Mouse (Mus musculus) limb, embryonic 12.5 days (tissue): ENCODE data around the gene Gnl2. TPM values are rescaled to one million over a fixed set of nuclear protein-coding genes. Genes with fewer than 3 reads are reported as not detected.

Source experiments
- ATAC-seq: fragments of 200-750 bp; cut with Nextera tagmentation; 2 replicates; pipeline ENCODE4 v1.8.0; 2017; ENCODE audit warnings: low read depth, moderate TSS enrichment; ENCODE audit not compliant: insufficient number of reproducible peaks, insufficient read depth, low FRiP score, low TSS enrichment
- H3K27ac ChIP-seq: fragments of 300-500 bp; sonication (generic); 2 replicates; pipeline ENCODE4 v1.5.1; 2016; ENCODE audit warnings: mild to moderate bottlenecking, moderate library complexity
- H3K27me3 ChIP-seq: fragments of 300-500 bp; sonication (generic); 2 replicates; pipeline ENCODE4 v1.6.1; 2016; ENCODE audit warnings: mild to moderate bottlenecking, moderate library complexity
- H3K36me3 ChIP-seq: fragments of 300-500 bp; sonication (generic); 2 replicates; pipeline ENCODE4 v1.6.1; 2016; ENCODE audit warnings: mild to moderate bottlenecking, moderate library complexity
- H3K4me1 ChIP-seq: fragments of 300-500 bp; sonication (generic); replicated peaks from 2 replicates; pipeline ENCODE4 v1.6.1; 2016
- H3K4me2 ChIP-seq: fragments of 300-500 bp; sonication (generic); 2 replicates; pipeline ENCODE4 v1.6.1; 2016; ENCODE audit warnings: mild to moderate bottlenecking, moderate library complexity
- H3K4me3 ChIP-seq: fragments of 300-500 bp; sonication (generic); replicated peaks from 2 replicates; pipeline ENCODE4 v1.5.1; 2016; ENCODE audit warnings: mild to moderate bottlenecking
- H3K9ac ChIP-seq: fragments of 300-500 bp; sonication (generic); replicated peaks from 2 replicates; pipeline ENCODE4 v1.6.1; 2016; ENCODE audit warnings: mild to moderate bottlenecking, moderate library complexity
- H3K9me3 ChIP-seq: fragments of 300-500 bp; sonication (generic); 2 replicates; pipeline ENCODE4 v1.6.1; 2016; ENCODE audit warnings: mild to moderate bottlenecking, moderate library complexity
- WGBS: fragments of 180-500 bp; shearing (Covaris S2); methylation state at CpG from one replicate; pipeline ENCODE4 v1.1.7; 2016; 5-methylcytosine and 5-hydroxymethylcytosine counted together
- polyA plus RNA-seq: library from polyadenylated mRNA; unstranded; fragments of >200 nt; fragmentation: Nextera tagmentation; extraction: Ambion mirVana; gene quantifications from 2 replicates; pipeline ENCODE4 v1.2.1, GENCODE M21; 2016

Gene Gnl2
- polyA plus RNA-seq = 93.5 and 95.2 TPM in 2 replicates

GRCm38 (mm10) chr4:125015806-125016635, at the start of gene Gnl2:
Gene Gnl2 (plus strand): TSS chr4:125016585.
- Histone ChIP-seq H3K9me3 (no peaks in the 10 kb centered on the region), H3K27me3 (peaks cover 89% of the 10 kb centered on the region), H3K4me2 (no peak within 1 kb of the TSS), H3K9ac (no peak within 1 kb of the TSS), H3K36me3 (no peaks in the 10 kb centered on the region), H3K4me1 (no peaks in the 10 kb centered on the region), H3K27ac (no peak within 1 kb of the TSS), H3K4me3 (no peak within 1 kb of the TSS)
- WGBS = 81% methylated on average over 10 of the region's 10 CpGs
- ATAC-seq = no peak

GRCm38 (mm10) chr4:124968711-124969110, 47.7 kb upstream of the Gnl2 start:
- H3K4me3 ChIP-seq = no peak overlapping the region
- no peaks in the 10 kb centered on the region for H3K36me3 ChIP-seq
- no peaks in the 10 kb centered on the region for H3K9me3 ChIP-seq
- no peak overlapping the region; the same call in 1 of the 2 replicates for H3K9ac ChIP-seq
- H3K27me3 ChIP-seq = peaks cover 90% of the 10 kb centered on the region
- H3K4me2 ChIP-seq = peak overlapping the region; percentile 6
- peaks cover 48% of the 10 kb centered on the region for H3K4me1 ChIP-seq
- no peak overlapping the region for H3K27ac ChIP-seq
- 22% methylated on average over 6 of the region's 6 CpGs for WGBS
- no peak for ATAC-seq

DNA sequence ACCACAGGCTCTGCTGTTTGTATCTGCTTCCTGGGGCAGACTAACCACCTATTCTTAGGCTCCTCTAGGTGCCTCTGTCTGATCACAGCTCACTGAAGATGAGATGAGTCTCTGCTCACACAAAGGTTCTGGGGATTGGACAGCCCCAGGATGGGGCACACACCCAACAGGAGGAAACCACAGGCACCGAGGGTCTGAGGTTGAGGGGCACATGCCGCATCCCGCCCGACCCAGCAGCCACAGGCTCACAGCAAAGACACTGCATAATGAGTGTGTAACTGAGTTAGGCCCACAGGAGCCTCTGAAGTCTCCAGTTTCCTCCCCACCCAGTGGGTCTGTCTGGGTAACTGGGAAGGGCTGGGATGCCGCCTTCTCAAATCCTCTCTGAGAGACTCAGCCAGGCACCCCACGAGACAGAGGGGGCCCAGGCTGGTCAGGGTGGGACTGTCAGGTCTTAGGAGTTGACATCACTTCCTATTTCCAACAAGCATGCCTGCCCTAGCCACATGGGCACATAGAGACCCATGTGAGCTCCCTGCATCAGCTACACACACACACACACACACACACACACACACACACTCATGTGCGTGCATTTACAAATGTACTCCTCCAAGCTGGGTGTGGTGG, 47.1 kb upstream of the Gnl2 start:
- no peaks in the 10 kb centered on the region for H3K9me3 ChIP-seq
- H3K27ac ChIP-seq = no peak overlapping the region
- peaks cover 90% of the 10 kb centered on the region for H3K27me3 ChIP-seq
- peaks cover 48% of the 10 kb centered on the region for H3K4me1 ChIP-seq
- no peak overlapping the region for H3K4me3 ChIP-seq
- H3K36me3 ChIP-seq = no peaks in the 10 kb centered on the region
- peak overlapping the region; percentile 6; the same call in 1 of the 2 replicates for H3K4me2 ChIP-seq
- no peak for ATAC-seq
- no peak overlapping the region for H3K9ac ChIP-seq
- WGBS = 68% methylated on average over 7 of the region's 7 CpGs

DNA sequence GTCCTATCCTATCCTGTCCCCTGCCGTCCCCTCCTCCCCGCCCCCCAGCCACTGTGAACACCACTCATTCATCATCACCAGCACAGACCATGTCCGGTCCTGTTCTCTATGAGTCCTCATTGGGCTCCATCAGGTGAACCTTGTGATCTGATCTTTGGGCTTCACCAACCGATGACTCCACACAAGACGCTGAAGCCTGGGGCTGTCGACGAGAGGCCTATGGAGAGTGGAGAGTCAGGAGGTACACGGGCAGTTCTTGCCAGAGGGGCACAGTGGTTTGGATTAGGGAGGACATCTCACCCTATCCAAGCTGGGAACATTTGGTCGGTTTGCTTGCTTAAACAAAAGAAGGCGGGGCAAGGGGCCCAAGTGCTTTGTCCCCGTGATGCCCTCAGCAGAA, 46.2 kb upstream of the Gnl2 start:
- H3K9me3 ChIP-seq = no peaks in the 10 kb centered on the region
- ATAC-seq = no peak
- H3K4me2 ChIP-seq = no peak overlapping the region
- H3K27me3 ChIP-seq = peaks cover 92% of the 10 kb centered on the region
- H3K9ac ChIP-seq = no peak overlapping the region
- no peak overlapping the region for H3K27ac ChIP-seq
- no peaks in the 10 kb centered on the region for H3K36me3 ChIP-seq
- 62% methylated on average over 11 of the region's 11 CpGs for WGBS
- no peak overlapping the region for H3K4me3 ChIP-seq
- H3K4me1 ChIP-seq = peaks cover 46% of the 10 kb centered on the region

GRCm38 (mm10) chr4:124970677-124971076, 45.7 kb upstream of the Gnl2 start:
- Histone ChIP-seq H3K36me3 (no peaks in the 10 kb centered on the region), H3K4me1 (peaks cover 43% of the 10 kb centered on the region), H3K27ac (no peak overlapping the region), H3K4me3 (no peak overlapping the region), H3K27me3 (peaks cover 92% of the 10 kb centered on the region), H3K9me3 (no peaks in the 10 kb centered on the region), H3K9ac (no peak overlapping the region), H3K4me2 (no peak overlapping the region)
- ATAC-seq = no peak
- 28% methylated on average over 5 of the region's 5 CpGs for WGBS

- no peaks in the 10 kb centered on the region for H3K9me3 ChIP-seq
- H3K4me1 ChIP-seq = peaks cover 43% of the 10 kb centered on the region
- no peak overlapping the region for H3K27ac ChIP-seq
- no peak overlapping the region for H3K9ac ChIP-seq
- ATAC-seq = no peak
- WGBS = 42% methylated on average over 8 of the region's 8 CpGs
- peaks cover 90% of the 10 kb centered on the region for H3K27me3 ChIP-seq
- H3K36me3 ChIP-seq = no peaks in the 10 kb centered on the region
- no peak overlapping the region for H3K4me3 ChIP-seq
- H3K4me2 ChIP-seq = no peak overlapping the region
Measured at GRCm38 (mm10) chr4:124971094-124971493, 45.3 kb upstream of the Gnl2 start.

DNA sequence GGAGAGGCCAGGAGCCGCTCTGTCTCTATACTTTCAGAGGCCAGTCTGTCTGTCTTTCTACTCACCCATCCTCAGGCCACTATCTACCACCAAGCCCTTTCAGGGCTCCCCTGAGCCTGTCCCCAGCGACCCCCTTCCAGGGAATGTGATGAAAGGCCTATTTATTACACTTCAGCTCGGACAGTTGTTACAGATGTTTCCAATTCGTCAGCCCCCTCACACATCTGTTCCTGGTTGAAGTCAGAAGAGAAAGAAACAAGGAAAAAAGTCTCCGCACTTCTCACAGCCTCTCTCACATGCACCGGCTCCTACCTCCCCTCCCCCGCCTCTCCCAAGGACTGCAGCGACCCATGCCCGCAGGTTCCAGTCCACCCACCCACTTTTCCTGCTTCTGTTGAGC, 44.1 kb upstream of the Gnl2 start:
- peaks cover 43% of the 10 kb centered on the region for H3K4me1 ChIP-seq
- no peak overlapping the region for H3K4me3 ChIP-seq
- no peak overlapping the region for H3K27ac ChIP-seq
- no peaks in the 10 kb centered on the region for H3K9me3 ChIP-seq
- no peak for ATAC-seq
- no peak overlapping the region for H3K4me2 ChIP-seq
- WGBS = 14% methylated on average over 9 of the region's 9 CpGs
- H3K9ac ChIP-seq = no peak overlapping the region
- H3K27me3 ChIP-seq = peaks cover 85% of the 10 kb centered on the region
- H3K36me3 ChIP-seq = no peaks in the 10 kb centered on the region

DNA sequence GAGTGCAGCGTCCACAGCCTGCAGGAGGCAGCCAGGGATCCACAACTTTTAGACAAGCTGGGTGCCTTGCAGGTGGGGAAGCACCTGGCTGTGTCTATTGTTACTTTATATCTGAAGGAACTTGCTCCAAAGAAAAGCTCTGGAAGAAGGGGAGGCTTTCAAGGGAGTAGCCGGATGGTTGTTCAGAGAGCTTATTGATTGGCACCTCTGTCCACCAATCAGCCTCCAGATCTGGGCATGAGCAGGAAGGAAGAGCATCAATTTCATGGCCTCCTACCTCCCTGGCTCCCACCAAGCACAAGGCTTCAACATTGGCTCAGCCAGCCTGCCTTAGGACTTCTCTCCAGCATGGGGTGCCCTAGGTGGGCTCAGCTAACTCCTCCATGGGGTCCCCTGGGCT, 43.1 kb upstream of the Gnl2 start:
- Histone ChIP-seq H3K27me3 (peaks cover 86% of the 10 kb centered on the region), H3K27ac (no peak overlapping the region), H3K36me3 (no peaks in the 10 kb centered on the region), H3K9me3 (no peaks in the 10 kb centered on the region), H3K4me3 (no peak overlapping the region), H3K4me1 (peaks cover 42% of the 10 kb centered on the region), H3K9ac (no peak overlapping the region), H3K4me2 (no peak overlapping the region)
- ATAC-seq = no peak
- WGBS = 74% methylated on average over 2 of the region's 2 CpGs

GRCm38 (mm10) chr4:124978201-124978600, 38.2 kb upstream of the Gnl2 start:
- Histone ChIP-seq H3K4me1 (no peaks in the 10 kb centered on the region; the same call in 1 of the 2 replicates), H3K9ac (no peak overlapping the region), H3K4me2 (no peak overlapping the region), H3K9me3 (no peaks in the 10 kb centered on the region), H3K4me3 (no peak overlapping the region), H3K36me3 (no peaks in the 10 kb centered on the region), H3K27ac (no peak overlapping the region), H3K27me3 (peaks cover 86% of the 10 kb centered on the region)
- ATAC-seq = no peak
- WGBS = 28% methylated on average over 5 of the region's 5 CpGs

GRCm38 (mm10) chr4:124983893-124984526, 32.4 kb upstream of the Gnl2 start:
- Histone ChIP-seq H3K27me3 (peaks cover 97% of the 10 kb centered on the region), H3K4me3 (no peak overlapping the region), H3K36me3 (no peaks in the 10 kb centered on the region), H3K4me2 (no peak overlapping the region), H3K4me1 (peaks cover 35% of the 10 kb centered on the region), H3K9ac (no peak overlapping the region), H3K9me3 (no peaks in the 10 kb centered on the region), H3K27ac (no peak overlapping the region)
- ATAC-seq = no peak
- 13% methylated on average over 9 of the region's 9 CpGs for WGBS
